Mouse (Mus musculus) liver, postnatal 0 days (tissue): ENCODE results near the gene Nfasc.

Source experiments
- CTCF ChIP-seq: sonication (generic); IDR thresholded peaks from 2 replicates; pipeline ENCODE4 v1.5.1; 2016; ENCODE audit warnings: antibody characterized with exemption, low read depth
- EP300 ChIP-seq: IDR thresholded peaks from 2 replicates; pipeline ENCODE4 v1.6.1; 2016; ENCODE audit warnings: antibody characterized with exemption, low read depth, mild to moderate bottlenecking

- TF ChIP-seq CTCF (no peak), EP300 (no peak)
These were observed 40.2 kb upstream of the Nfasc start for GRCm38 (mm10) chr1:132781607-132782445.
